Mouse (Mus musculus) limb, embryonic 14.5 days (tissue): ENCODE data around the gene Mxra7. TPM values are rescaled to one million over a fixed set of nuclear protein-coding genes. Genes with fewer than 3 reads are reported as not detected.

ENCODE experiments used
- ATAC-seq: fragments of 200-750 bp; cut with Nextera tagmentation; 2 replicates; pipeline ENCODE4 v1.8.0; 2017; ENCODE audit warnings: low read depth, moderate number of reproducible peaks, moderate TSS enrichment; ENCODE audit not compliant: low FRiP score
- DNase-seq: peaks from one replicate; pipeline ENCODE4 v3.0.0-alpha.2; 2015; ENCODE audit warnings: low spot score
- H3K27ac ChIP-seq: fragments of 300-500 bp; sonication (generic); replicated peaks from 2 replicates; pipeline ENCODE4 v1.5.1; 2014; ENCODE audit warnings: low read depth, mild to moderate bottlenecking, low read length, moderate library complexity, mixed read lengths
- H3K27me3 ChIP-seq: fragments of 300-500 bp; sonication (generic); 2 replicates; pipeline ENCODE4 v1.6.1; 2014; ENCODE audit warnings: low read length, mixed read lengths; ENCODE audit not compliant: control insufficient read depth, insufficient read depth
- H3K36me3 ChIP-seq: fragments of 300-500 bp; sonication (generic); 2 replicates; pipeline ENCODE4 v1.6.1; 2014; ENCODE audit warnings: mild to moderate bottlenecking, low read length, moderate library complexity, mixed read lengths; ENCODE audit not compliant: control insufficient read depth, insufficient read depth
- H3K4me1 ChIP-seq: fragments of 300-500 bp; sonication (generic); 2 replicates; pipeline ENCODE4 v1.6.1; 2014; ENCODE audit warnings: antibody characterized with exemption, low read length, mixed read lengths; ENCODE audit not compliant: control insufficient read depth, insufficient read depth
- H3K4me2 ChIP-seq: fragments of 300-500 bp; sonication (generic); replicated peaks from 2 replicates; pipeline ENCODE4 v1.6.1; 2014; ENCODE audit warnings: low read depth, mild to moderate bottlenecking, low read length, moderate library complexity; ENCODE audit not compliant: severe bottlenecking
- H3K4me3 ChIP-seq: fragments of 300-500 bp; sonication (generic); replicated peaks from 2 replicates; pipeline ENCODE4 v1.5.1; 2014; ENCODE audit warnings: low read length
- H3K9ac ChIP-seq: fragments of 300-500 bp; sonication (generic); 2 replicates; pipeline ENCODE4 v1.6.1; 2014; ENCODE audit warnings: mild to moderate bottlenecking, low read depth, low read length, moderate library complexity; ENCODE audit not compliant: severe bottlenecking
- H3K9me3 ChIP-seq: fragments of 300-500 bp; sonication (generic); 2 replicates; pipeline ENCODE4 v1.6.1; 2016; ENCODE audit warnings: low read length; ENCODE audit not compliant: control insufficient read depth
- POLR2A ChIP-seq: fragments of 200-500 bp; IDR thresholded peaks from 2 replicates; pipeline ENCODE4 v1.8.0; 2012; ENCODE audit warnings: inconsistent platforms, mild to moderate bottlenecking, moderate library complexity, borderline replicate concordance; ENCODE audit not compliant: insufficient read depth, insufficient read length; ENCODE audit errors: extremely low read depth
- WGBS: fragments of 180-500 bp; shearing (Covaris S2); extraction: QIAGEN DNeasy Blood & Tissue Kit; methylation state at CpG from one replicate; pipeline ENCODE4 v1.1.7; 2014; 5-methylcytosine and 5-hydroxymethylcytosine counted together
- polyA plus RNA-seq, 2 experiments: library from polyadenylated mRNA; depleted of rRNA in 1 of 2; stranded (reverse) in 1 of 2; unstranded in 1 of 2; fragments of >200 nt; fragmentation: Nextera tagmentation in 1 of 2; extraction: Ambion mirVana in 1 of 2; gene quantifications; 2 replicates each; pipeline versions ENCODE4 v1.2.1 to v1.2.3; 2012 to 2014

Mxra7 gene
- polyA plus RNA-seq, 2 experiments = 11.0 to 21.9 TPM

DNA sequence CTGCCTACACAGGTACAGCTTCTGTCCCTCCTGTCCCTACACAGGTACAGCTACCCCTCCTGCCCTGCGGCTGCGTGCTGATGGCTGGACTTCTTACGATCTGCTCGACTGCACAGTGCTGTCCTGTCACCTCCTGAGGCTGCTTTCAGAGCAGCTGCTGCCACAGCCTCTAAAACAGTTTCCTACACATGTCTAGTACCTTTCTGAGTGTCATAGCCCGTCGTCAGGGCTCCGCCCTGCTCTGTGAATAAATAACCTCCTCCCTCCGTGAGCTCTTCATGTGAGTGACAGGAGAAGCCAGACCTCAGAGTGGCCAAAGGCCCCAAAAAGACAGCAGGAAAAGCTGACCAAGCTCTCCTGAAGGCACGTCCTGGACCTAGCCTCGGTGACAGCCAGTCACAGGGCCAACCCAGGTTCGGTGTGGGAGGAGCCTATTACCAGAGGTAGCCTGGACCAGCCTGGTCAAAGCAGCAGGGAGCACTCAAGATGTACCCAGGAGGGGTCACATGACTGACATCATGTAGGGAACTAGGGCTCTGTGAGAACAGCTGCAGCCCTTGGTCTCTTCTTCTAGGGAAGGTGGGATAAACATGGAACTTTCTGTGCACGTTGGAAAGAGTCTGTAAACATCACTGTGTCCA is 38.2 kb upstream of the Mxra7 start:
- Histone ChIP-seq H3K27ac (no peak overlapping the region), H3K4me1 (no peaks in the 10 kb centered on the region), H3K36me3 (peaks cover 78% of the 10 kb centered on the region), H3K9me3 (no peaks in the 10 kb centered on the region), H3K4me2 (no peak overlapping the region), H3K27me3 (no peaks in the 10 kb centered on the region), H3K9ac (no peak overlapping the region), H3K4me3 (no peak overlapping the region)
- no peak for ATAC-seq
- 81% methylated on average over 12 of the region's 12 CpGs for WGBS
- DNase-seq = no peak
- no peak for TF ChIP-seq POLR2A

DNA sequence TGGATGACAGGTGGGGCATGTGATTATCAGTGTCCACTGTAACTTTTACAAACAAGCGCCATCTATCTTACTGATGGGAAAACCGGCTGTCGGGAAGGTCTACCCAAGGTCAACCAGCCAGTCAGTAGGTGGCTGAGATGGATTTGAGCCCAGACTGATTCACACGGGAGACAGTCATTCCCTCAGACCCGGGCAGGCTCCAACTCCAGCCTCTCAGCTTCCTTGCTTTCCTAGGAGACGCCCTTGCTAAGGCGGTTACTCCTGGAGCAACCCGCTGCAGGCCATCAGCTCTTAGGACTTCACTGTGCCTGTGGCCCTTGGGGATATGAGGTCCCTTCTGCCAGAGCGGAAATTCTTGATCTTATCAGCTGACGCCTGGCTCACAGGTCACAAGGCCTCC is 36.6 kb upstream of the Mxra7 start:
- Histone ChIP-seq H3K27me3 (no peaks in the 10 kb centered on the region), H3K4me1 (no peaks in the 10 kb centered on the region), H3K9me3 (no peaks in the 10 kb centered on the region), H3K27ac (no peak overlapping the region), H3K9ac (peak overlapping the region; percentile 25; the same call in 1 of the 2 replicates), H3K36me3 (peaks cover 85% of the 10 kb centered on the region), H3K4me2 (no peak overlapping the region), H3K4me3 (no peak overlapping the region)
- ATAC-seq = no peak
- no peak for TF ChIP-seq POLR2A
- no peak for DNase-seq
- 71% methylated on average over 10 of the region's 10 CpGs for WGBS

DNA sequence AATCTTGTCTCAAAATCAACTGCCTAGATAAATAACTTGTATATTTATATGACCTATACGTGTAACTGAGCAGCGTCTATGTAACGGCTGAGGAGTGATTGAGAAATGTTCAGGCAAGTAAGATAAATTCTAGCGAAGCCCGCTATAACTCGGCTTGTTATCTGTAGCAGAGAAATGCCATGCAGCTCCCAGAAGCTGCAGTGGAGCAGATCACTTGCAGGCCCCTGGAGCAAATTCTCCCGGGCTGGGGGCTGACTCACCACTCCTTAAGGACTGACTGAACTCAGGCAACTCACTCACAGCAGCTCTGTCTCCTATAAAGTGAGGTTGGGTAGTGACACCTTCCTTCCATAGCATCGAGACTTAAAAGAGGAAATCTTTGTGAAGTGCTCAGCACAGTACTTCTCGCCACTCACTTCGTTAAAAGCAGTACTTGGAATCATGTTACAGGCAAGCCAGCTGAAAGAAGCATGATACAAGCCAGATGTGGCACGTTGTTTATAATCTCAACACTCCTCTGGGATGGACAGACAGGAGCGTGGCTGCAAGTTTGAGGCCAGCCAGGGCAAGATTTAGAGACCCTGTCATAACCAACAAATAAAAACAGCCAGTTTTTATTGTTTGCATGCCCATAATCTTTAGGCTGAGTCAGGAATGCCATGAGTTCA is 29.5 kb upstream of the Mxra7 start:
- no peak for DNase-seq

DNA sequence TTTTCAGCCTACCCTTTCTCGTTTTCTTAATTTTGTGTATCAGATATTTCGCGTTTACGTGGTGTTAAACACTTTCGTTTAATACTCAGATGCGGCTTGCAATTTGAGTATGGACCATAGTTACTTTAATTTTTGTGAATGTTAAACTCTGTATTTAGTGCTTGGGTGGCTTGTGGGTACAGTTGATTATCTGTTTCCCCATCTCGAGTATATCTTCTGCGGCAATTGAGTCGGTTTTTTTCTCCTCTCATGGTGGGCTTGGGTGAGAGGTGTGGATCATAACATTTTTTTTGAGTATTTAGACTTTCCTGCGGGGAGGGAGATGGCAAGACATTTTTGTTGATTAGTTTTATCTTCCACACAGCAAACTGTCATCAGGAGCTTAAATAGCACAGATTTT is 26.4 kb upstream of the Mxra7 start:
- whole genome bisulfite sequencing = 29% methylated on average over 10 of the region's 10 CpGs
- H3K4me1 ChIP-seq = peaks cover 12% of the 10 kb centered on the region
- ATAC-seq = no peak
- DNase-seq = no peak
- H3K9me3 ChIP-seq = no peaks in the 10 kb centered on the region
- peak overlapping the region; percentile 76 for H3K4me2 ChIP-seq
- no peak for TF ChIP-seq POLR2A
- H3K27me3 ChIP-seq = no peaks in the 10 kb centered on the region
- H3K36me3 ChIP-seq = peaks cover 38% of the 10 kb centered on the region
- H3K4me3 ChIP-seq = peak overlapping the region; percentile 100
- peak overlapping the region; percentile 95 for H3K9ac ChIP-seq
- H3K27ac ChIP-seq = peak overlapping the region; percentile 97; the same call in 1 of the 2 replicates

More for the DNA sequence above, 29.5 kb upstream of the Mxra7 start:
- Histone ChIP-seq H3K36me3 (peaks cover 42% of the 10 kb centered on the region), H3K4me2 (no peak overlapping the region), H3K4me1 (peaks cover 5% of the 10 kb centered on the region), H3K27ac (no peak overlapping the region), H3K9ac (no peak overlapping the region), H3K9me3 (no peaks in the 10 kb centered on the region), H3K4me3 (no peak overlapping the region), H3K27me3 (no peaks in the 10 kb centered on the region)
- 44% methylated on average over 12 of the region's 12 CpGs for WGBS
- TF ChIP-seq POLR2A = no peak
- no peak for ATAC-seq

DNA sequence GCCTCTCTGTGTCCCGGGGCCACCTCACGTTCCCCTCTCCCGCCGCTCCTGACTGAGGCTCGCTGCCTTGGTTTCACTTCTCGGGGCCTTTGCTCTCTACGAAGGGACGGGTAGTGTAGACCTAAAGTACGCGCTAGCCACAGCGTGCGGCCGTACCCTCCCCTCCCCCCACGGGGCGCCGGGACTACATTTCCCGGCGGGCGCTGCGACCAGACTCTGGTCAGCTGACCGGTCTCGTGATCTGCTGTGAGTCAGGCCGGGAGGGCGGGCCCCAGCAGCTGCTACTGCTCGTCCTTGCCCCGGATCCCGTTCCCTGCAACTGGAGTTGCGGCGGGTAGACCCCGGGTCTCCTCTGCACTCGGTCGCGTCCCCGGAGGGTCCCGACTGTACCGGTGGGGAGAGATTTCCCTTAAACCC is 25.7 kb upstream of the Mxra7 start:
- peak overlapping the region; percentile 95 for H3K9ac ChIP-seq
- H3K27ac ChIP-seq = peak overlapping the region; percentile 97
- DNase-seq (peak; percentile 97), ATAC-seq (peak; percentile 90)
- H3K4me1 ChIP-seq = peaks cover 12% of the 10 kb centered on the region
- WGBS = 1% methylated on average over 32 of the region's 36 CpGs
- TF ChIP-seq POLR2A = no peak
- H3K36me3 ChIP-seq = peaks cover 40% of the 10 kb centered on the region
- no peaks in the 10 kb centered on the region for H3K9me3 ChIP-seq
- no peaks in the 10 kb centered on the region for H3K27me3 ChIP-seq
- peak overlapping the region; percentile 100 for H3K4me3 ChIP-seq
- H3K4me2 ChIP-seq = peak overlapping the region; percentile 76
